Mouse (Mus musculus): ENCODE data around the gene Slc22a4.
A peak's percentile ranks its signal among the peaks of the same experiment; 100 is the strongest.
"Not testable (repeated sequence)": the region's sequence is repeated elsewhere in the genome, so short reads cannot be mapped to it uniquely, and the experiment has no call there.

DNA sequence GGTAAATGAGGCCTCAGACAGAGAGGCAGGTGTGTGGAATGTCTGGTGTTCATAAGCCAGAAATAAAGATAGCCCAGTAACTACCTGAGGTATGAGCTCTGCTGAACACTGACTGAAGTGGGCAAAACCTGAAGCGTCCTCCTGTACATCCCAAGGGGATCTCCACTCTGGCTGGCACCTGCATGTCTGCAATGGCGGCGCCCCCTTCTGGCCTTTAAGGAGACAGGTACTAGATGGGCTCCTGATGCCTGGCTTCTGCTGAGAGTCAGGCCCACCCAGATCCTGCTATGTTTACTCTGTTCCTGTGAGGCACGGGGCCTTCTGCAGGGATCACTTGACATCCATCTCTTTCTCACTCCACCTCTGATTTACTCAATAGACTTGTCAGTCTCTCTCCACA, 69.7 kb downstream of the Slc22a4 start:
- TF ChIP-seq CTCF (IDR thresholded peaks at IDR 0.05; ENCODE audit: low read depth): peak; percentile 59
- TF ChIP-seq EP300 (optimal IDR thresholded peaks at IDR 0.05): not testable (repeated sequence)
